Mouse (Mus musculus): Measurements from ENCODE around the gene Dtl.

Gene Dtl

GRCm38 (mm10) chr1:191559779-191560178 lies 15.6 kb downstream of the Dtl start:
- Histone ChIP-seq H3K27me3 (ENCODE audit: control insufficient read depth, insufficient read depth, low read length, poor library complexity, severe bottlenecking) (no peaks in the 10 kb centered on the region), H3K36me3 (ENCODE audit: control insufficient read depth, insufficient read depth, low read length, poor library complexity, severe bottlenecking) (no peaks in the 10 kb centered on the region)
- DNase-seq (ENCODE audit: low read depth, low spot score) = no peak

- Histone ChIP-seq H3K36me3 (ENCODE audit: control insufficient read depth, insufficient read depth, low read length, poor library complexity, severe bottlenecking) (no peaks in the 10 kb centered on the region), H3K27me3 (ENCODE audit: control insufficient read depth, insufficient read depth, low read length, poor library complexity, severe bottlenecking) (no peaks in the 10 kb centered on the region)
- DNase-seq (ENCODE audit: low read depth, low spot score) = no peak
Observed at GRCm38 (mm10) chr1:191557109-191557508, 18.2 kb downstream of the Dtl start.

GRCm38 (mm10) chr1:191550786-191551185 lies 24.6 kb downstream of the Dtl start:
- Histone ChIP-seq H3K27me3 (ENCODE audit: control insufficient read depth, insufficient read depth, low read length, poor library complexity, severe bottlenecking) (no peaks in the 10 kb centered on the region), H3K36me3 (ENCODE audit: control insufficient read depth, insufficient read depth, low read length, poor library complexity, severe bottlenecking) (no peaks in the 10 kb centered on the region)
- no peak for DNase-seq (ENCODE audit: low read depth, low spot score)

DNA sequence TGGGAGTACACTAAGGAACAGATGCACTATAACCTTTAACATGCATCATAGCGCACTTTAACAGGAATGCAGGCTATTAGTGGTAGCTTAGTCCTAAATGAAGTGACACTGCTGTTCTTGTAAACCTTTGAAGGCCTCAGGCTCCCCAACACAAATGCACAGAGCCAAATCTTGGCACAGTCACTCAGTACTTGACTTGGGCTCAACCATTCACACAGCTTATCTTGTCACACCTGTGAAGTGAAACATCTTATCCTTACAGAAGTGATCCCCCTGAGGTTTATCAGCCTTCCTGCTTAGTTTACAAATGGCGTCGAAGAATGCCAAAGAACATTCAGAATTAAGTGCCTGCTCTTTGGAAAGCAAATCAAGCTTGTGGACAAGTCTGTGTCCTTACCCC lies 31.6 kb downstream of the Dtl start:
- no peaks in the 10 kb centered on the region for H3K27me3 ChIP-seq (ENCODE audit: control insufficient read depth, insufficient read depth, low read length, poor library complexity, severe bottlenecking)
- no peak for DNase-seq (ENCODE audit: low read depth, low spot score)

GRCm38 (mm10) chr1:191541619-191542018 lies 33.7 kb downstream of the Dtl start:
- H3K36me3 ChIP-seq (ENCODE audit: control insufficient read depth, insufficient read depth, low read length, poor library complexity, severe bottlenecking) = no peaks in the 10 kb centered on the region
- H3K27me3 ChIP-seq (ENCODE audit: control insufficient read depth, insufficient read depth, low read length, poor library complexity, severe bottlenecking) = no peaks in the 10 kb centered on the region
- DNase-seq (ENCODE audit: low read depth, low spot score) = no peak

More for the DNA sequence above, 31.6 kb downstream of the Dtl start:
- no peaks in the 10 kb centered on the region for H3K36me3 ChIP-seq (ENCODE audit: control insufficient read depth, insufficient read depth, low read length, poor library complexity, severe bottlenecking)

GRCm38 (mm10) chr1:191541014-191541413 lies 34.3 kb downstream of the Dtl start:
- DNase-seq (ENCODE audit: low read depth, low spot score) = no peak
- H3K27me3 ChIP-seq (ENCODE audit: control insufficient read depth, insufficient read depth, low read length, poor library complexity, severe bottlenecking) = no peaks in the 10 kb centered on the region
- no peaks in the 10 kb centered on the region for H3K36me3 ChIP-seq (ENCODE audit: control insufficient read depth, insufficient read depth, low read length, poor library complexity, severe bottlenecking)

- H3K27me3 ChIP-seq (ENCODE audit: control insufficient read depth, insufficient read depth, low read length, poor library complexity, severe bottlenecking) = no peaks in the 10 kb centered on the region
- H3K36me3 ChIP-seq (ENCODE audit: control insufficient read depth, insufficient read depth, low read length, poor library complexity, severe bottlenecking) = no peaks in the 10 kb centered on the region
- DNase-seq (ENCODE audit: low read depth, low spot score) = no peak
Observed at GRCm38 (mm10) chr1:191540300-191540699, 35.0 kb downstream of the Dtl start.

- Histone ChIP-seq H3K36me3 (ENCODE audit: control insufficient read depth, insufficient read depth, low read length, poor library complexity, severe bottlenecking) (no peaks in the 10 kb centered on the region), H3K27me3 (ENCODE audit: control insufficient read depth, insufficient read depth, low read length, poor library complexity, severe bottlenecking) (no peaks in the 10 kb centered on the region)
- DNase-seq (ENCODE audit: low read depth, low spot score) = no peak
Observed at GRCm38 (mm10) chr1:191534896-191535295, 40.4 kb downstream of the Dtl start.

DNA sequence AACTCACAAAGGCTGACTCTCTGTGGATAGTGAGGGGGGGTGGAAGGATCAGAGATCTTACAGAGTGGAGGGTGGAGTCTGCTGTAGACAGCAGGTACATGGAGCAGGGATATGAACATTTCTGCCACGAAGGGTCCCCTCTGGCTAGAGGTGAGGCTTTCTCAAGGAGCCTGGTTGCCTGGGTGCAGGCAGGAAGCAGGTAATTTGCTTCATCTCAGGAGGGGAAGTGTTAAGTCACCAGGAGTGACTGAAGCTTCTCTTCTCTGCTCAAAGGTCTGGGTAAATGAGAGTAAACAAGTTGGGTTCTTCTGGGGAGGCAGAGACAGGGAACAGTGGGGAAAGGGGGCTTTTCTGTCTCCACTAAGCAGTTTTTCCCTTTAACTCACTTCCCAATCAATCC lies 44.3 kb downstream of the Dtl start:
- Histone ChIP-seq H3K27me3 (ENCODE audit: control insufficient read depth, insufficient read depth, low read length, poor library complexity, severe bottlenecking) (no peaks in the 10 kb centered on the region), H3K36me3 (ENCODE audit: control insufficient read depth, insufficient read depth, low read length, poor library complexity, severe bottlenecking) (no peaks in the 10 kb centered on the region)
- DNase-seq (ENCODE audit: low read depth, low spot score) = no peak

DNA sequence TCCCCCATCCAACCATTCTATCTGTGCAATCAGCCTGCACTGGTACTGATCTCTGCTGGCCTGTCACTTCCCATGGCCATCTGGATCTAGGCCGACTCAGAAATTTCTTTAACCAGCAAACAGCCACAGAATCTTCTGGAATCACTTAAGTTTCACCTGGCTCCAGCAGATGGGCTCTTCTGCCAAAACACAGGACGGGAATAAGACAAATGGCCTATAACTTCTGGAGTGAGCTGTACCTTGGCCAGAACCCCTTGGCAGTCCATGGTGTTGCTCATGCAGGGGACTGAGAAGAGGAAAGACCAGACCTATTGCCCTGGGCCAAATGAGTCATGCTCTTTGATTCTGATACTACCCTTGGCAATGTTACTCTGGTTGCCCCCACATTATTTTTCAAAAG lies 45.9 kb downstream of the Dtl start:
- H3K27me3 ChIP-seq (ENCODE audit: control insufficient read depth, insufficient read depth, low read length, poor library complexity, severe bottlenecking) = no peaks in the 10 kb centered on the region
- no peaks in the 10 kb centered on the region for H3K36me3 ChIP-seq (ENCODE audit: control insufficient read depth, insufficient read depth, low read length, poor library complexity, severe bottlenecking)
- no peak for DNase-seq (ENCODE audit: low read depth, low spot score)

DNA sequence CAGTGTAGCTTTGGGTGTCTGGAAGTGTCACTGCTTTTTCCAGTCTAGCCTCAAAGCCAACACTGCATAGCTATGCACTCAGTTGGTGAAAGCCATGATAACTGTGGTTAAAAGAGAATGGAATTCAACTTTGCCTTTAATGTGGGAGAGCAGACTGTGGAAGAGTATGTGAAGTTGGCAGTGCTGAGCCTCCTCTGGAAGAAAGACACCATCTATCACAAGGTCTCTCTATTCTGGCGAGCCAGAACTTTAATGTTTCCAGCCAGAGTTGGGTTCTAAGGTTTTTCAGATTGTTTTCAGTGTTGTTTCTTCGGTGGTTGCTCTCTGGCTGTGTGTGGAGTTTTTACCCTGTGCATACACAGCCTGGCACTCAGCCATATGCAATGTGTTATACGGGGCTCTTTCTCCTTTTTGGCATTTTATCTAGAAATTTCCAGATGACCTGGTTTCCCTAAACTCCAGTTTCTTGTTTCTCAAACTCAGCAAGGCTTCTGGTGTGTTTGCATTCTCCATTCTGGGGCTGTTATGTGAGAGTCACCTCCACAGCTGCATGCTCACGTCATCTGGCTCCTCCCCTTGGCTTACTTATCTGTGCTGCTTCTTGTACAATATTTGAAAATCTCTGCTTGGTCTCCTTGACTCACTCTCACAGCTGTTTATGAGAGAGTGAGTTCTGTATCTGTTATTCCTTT lies 47.3 kb downstream of the Dtl start:
- Histone ChIP-seq H3K27me3 (ENCODE audit: control insufficient read depth, insufficient read depth, low read length, poor library complexity, severe bottlenecking) (no peaks in the 10 kb centered on the region; the same call in 1 of the 2 replicates), H3K36me3 (ENCODE audit: control insufficient read depth, insufficient read depth, low read length, poor library complexity, severe bottlenecking) (no peaks in the 10 kb centered on the region)
- DNase-seq (ENCODE audit: low read depth, low spot score) = no peak

GRCm38 (mm10) chr1:191527089-191527488 lies 48.3 kb downstream of the Dtl start:
- Histone ChIP-seq H3K36me3 (ENCODE audit: control insufficient read depth, insufficient read depth, low read length, poor library complexity, severe bottlenecking) (no peaks in the 10 kb centered on the region), H3K27me3 (ENCODE audit: control insufficient read depth, insufficient read depth, low read length, poor library complexity, severe bottlenecking) (no peaks in the 10 kb centered on the region; the same call in 1 of the 2 replicates)
- no peak for DNase-seq (ENCODE audit: low read depth, low spot score)

- Histone ChIP-seq H3K36me3 (ENCODE audit: control insufficient read depth, insufficient read depth, low read length, poor library complexity, severe bottlenecking) (no peaks in the 10 kb centered on the region), H3K27me3 (ENCODE audit: control insufficient read depth, insufficient read depth, low read length, poor library complexity, severe bottlenecking) (no peaks in the 10 kb centered on the region; the same call in 1 of the 2 replicates)
- DNase-seq (ENCODE audit: low read depth, low spot score) = no peak
Observed at GRCm38 (mm10) chr1:191521395-191521794, 53.9 kb downstream of the Dtl start.

DNA sequence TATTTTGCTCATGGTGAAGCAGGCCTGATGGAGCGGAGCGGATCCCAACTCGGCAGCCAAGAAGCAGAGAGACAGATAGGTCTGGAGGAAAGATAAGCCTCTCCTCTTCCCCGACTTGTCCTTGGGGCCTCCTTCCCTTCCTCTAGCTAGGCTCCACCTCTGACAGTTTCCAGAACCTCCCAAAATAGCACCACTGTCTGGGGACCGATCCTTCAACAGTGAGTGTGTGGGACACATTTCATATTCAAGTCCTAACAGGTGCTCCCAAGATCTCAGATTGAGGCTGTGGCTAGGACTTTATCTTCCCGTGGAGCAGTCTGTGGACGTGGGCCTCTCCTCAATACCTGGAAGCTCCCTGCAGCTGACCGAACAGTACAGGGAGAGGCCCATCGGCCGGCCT lies 54.7 kb downstream of the Dtl start:
- DNase-seq (ENCODE audit: low read depth, low spot score) = no peak
- no peaks in the 10 kb centered on the region; the same call in 1 of the 2 replicates for H3K27me3 ChIP-seq (ENCODE audit: control insufficient read depth, insufficient read depth, low read length, poor library complexity, severe bottlenecking)
- H3K36me3 ChIP-seq (ENCODE audit: control insufficient read depth, insufficient read depth, low read length, poor library complexity, severe bottlenecking) = no peaks in the 10 kb centered on the region

DNA sequence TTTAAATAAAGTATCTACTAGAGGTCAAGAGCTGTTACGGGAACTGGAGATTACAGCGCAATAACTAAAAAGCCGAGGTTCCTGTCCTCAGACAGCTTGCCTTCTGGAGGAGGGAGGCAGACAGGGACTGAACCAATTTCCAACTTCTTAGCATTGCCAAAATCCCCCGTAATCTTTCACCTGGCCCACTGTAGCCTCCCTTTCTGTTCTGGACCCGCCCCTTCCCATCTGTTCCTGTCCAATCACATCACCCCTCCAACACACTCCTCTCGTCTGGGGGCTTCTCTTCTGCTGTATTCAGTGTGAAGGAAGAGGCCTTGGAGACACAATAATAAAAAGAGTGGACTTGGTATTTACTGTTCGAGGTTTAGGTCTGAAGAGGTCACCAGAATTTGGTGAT lies 55.1 kb downstream of the Dtl start:
- H3K27me3 ChIP-seq (ENCODE audit: control insufficient read depth, insufficient read depth, low read length, poor library complexity, severe bottlenecking) = no peaks in the 10 kb centered on the region; the same call in 1 of the 2 replicates

More for the DNA sequence above, 55.1 kb downstream of the Dtl start:
- DNase-seq (ENCODE audit: low read depth, low spot score) = no peak
- H3K36me3 ChIP-seq (ENCODE audit: control insufficient read depth, insufficient read depth, low read length, poor library complexity, severe bottlenecking) = no peaks in the 10 kb centered on the region
